Mouse (Mus musculus): ENCODE measurements around the gene Fam171b.

The Fam171b gene

DNA sequence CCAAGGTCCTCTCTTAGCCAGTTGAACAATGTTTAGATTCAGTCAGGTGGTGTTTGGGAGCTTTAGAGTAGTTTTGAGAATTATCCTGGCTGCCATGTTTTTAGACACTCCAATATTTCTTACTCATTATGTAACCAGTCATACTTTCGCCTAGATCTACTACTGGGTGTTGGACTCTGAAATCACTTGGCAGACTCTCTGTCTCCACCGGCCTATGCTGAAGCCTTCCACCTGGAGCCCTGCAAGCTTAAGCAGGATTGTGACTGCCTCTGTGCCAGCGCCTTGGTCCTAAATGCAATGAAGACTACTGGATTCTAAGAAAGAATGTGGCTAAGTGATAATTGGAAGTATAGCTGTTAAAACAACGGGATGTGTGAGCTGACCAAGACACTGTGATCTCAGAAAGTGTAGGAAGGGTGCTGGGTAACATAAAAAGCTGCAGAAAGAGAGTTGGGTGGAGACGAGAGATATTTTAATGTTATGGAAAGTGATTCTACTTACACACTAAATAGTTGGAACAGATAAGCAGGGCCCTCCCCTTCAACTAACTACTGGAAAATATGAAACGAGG, 71.5 kb downstream of the Fam171b start:
- DNase-seq (ENCODE audit: low spot score) = no peak

GRCm38 (mm10) chr2:83893701-83894100, 81.3 kb downstream of the Fam171b start:
- DNase-seq (ENCODE audit: low spot score) = no peak

DNA sequence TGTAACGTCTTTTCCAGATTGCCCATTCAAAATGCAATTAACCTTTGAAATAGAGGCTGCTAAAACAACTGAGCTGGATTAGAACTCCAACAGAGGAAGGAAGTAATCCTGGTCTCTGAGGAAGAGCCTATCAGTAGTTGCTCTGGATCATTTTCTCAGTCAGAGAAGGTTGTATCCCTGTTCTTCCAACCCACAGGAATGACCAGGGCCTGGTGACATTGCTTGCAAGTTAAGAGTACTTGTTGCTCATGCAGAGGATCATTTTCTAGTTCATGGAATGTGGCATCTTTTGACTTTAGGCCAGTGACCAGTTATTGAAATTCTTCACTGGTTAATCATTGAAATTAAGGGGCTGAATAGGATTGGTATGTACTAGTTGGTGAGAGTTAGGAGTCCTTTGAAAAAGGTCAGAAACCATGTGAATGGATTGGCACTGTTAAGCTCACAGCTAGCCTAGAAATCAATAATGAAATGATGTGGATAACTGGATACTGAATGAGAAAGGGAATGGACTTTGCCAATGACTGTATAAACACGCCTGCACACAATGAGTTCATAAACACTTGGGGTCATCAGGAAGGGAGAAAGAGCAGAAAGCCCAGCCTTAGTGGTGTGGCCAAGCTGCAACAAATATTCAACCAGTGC, 89.6 kb downstream of the Fam171b start:
- no peak for DNase-seq (ENCODE audit: low spot score)

GRCm38 (mm10) chr2:83929478-83930088, 117.1 kb downstream of the Fam171b start:
- DNase-seq (ENCODE audit: low spot score) = no peak
